In the genomic region with DNA sequence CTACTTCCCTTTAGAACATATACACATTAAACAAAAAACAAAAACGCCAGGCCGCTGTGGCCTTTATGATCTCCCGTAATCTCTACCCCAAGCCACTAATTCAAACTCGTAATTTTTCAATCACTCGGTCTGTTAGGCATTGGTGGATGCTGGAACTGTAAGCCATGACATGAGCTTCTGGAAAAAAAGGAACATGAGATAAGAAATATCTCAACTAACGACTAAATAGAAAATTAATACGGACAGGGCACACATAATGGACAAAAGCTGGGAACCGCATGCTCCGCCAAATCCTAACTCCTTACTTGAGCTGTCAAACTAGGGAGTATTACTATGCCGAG, we compare ENCODE assay signal across 8 mouse cellular contexts. TPM values are rescaled to one million over a fixed set of nuclear protein-coding genes. Genes with fewer than 3 reads are reported as not detected.
DNase-seq lines count a peak whose midpoint lies in the region; ATAC-seq and TF ChIP-seq lines count a peak whose summit lies in the region.

No protein-coding gene starts in this region.

- no peaks in the 10 kb centered on the region for H3K36me3 ChIP-seq in heart, embryonic 14.5 days (ENCODE audit: control insufficient read depth, insufficient read depth, low read length)
- no peaks in the 10 kb centered on the region for H3K36me3 ChIP-seq in ES-Bruce4 (ENCODE audit: control insufficient read depth, insufficient read depth, low read length, poor library complexity, severe bottlenecking)
- H3K36me3 ChIP-seq in forebrain, embryonic 14.5 days (ENCODE audit: control insufficient read depth, insufficient read depth, low read length) = no peaks in the 10 kb centered on the region
- H3K36me3 ChIP-seq in liver, embryonic 15.5 days (replicated peaks) = no peaks in the 10 kb centered on the region

- intact Hi-C loops in heart, postnatal 36 days (cut with DNase I) = no loop called here
- intact Hi-C loops in left cerebral cortex, postnatal 25 days (cut with DNase I) = no loop called here
- intact Hi-C loops in gastrocnemius, postnatal 36 days (cut with DNase I) = no loop called here
- intact Hi-C loops in left cerebral cortex, postnatal 14 days (cut with DNase I) = no loop called here

- whole genome bisulfite sequencing in heart, embryonic 14.5 days = 43% methylated on average over 10 of the region's 10 CpGs
- 52% methylated on average over 10 of the region's 10 CpGs for WGBS in forebrain, embryonic 14.5 days
- WGBS in liver, embryonic 15.5 days (ENCODE audit: insufficient replicate concordance) = 34% methylated on average over 10 of the region's 10 CpGs

- H3K27me3 ChIP-seq in heart, embryonic 14.5 days (ENCODE audit: control insufficient read depth, insufficient read depth, low read length) = no peaks in the 10 kb centered on the region
- no peaks in the 10 kb centered on the region for H3K27me3 ChIP-seq in ES-Bruce4 (ENCODE audit: control insufficient read depth, insufficient read depth, low read length, poor library complexity, severe bottlenecking)
- H3K27me3 ChIP-seq in forebrain, embryonic 14.5 days (replicated peaks; ENCODE audit: control insufficient read depth, insufficient read depth, low read length) = no peaks in the 10 kb centered on the region
- H3K27me3 ChIP-seq in liver, embryonic 15.5 days = no peaks in the 10 kb centered on the region

- no peak for TF ChIP-seq POLR2A in ES-Bruce4 (IDR thresholded peaks at IDR 0.05; ENCODE audit: insufficient read depth, low read length)

- H3K4me2 ChIP-seq in heart, embryonic 14.5 days (ENCODE audit: low read length) = peak overlapping the region; percentile 53
- peak overlapping the region; percentile 37 for H3K4me2 ChIP-seq in forebrain, embryonic 14.5 days (ENCODE audit: low read length)
- peak overlapping the region; percentile 68 for H3K4me2 ChIP-seq in liver, embryonic 15.5 days

- peak overlapping the region in 1 of 2 experiments; percentile 86; a peak in 3 of 4 replicates for H3K27ac ChIP-seq in heart, embryonic 14.5 days (replicated peaks in 1 of 2; ENCODE audit: control insufficient read depth in 1 of 2, insufficient read depth in 1 of 2, low read depth in 2 of 2, low read length in 2 of 2)
- H3K27ac ChIP-seq in ES-Bruce4 (ENCODE audit: insufficient read depth, low read length) = no peak overlapping the region
- H3K27ac ChIP-seq in forebrain, embryonic 14.5 days (ENCODE audit: low read depth, low read length) = no peak overlapping the region
- peak overlapping the region; percentile 51; the same call in 1 of the 2 replicates for H3K27ac ChIP-seq in liver, embryonic 15.5 days (replicated peaks)

- peak overlapping the region; percentile 53 to 87 for H3K4me3 ChIP-seq in heart, embryonic 14.5 days (ENCODE audit: control insufficient read depth in 1 of 2, insufficient read depth in 1 of 2, low read depth in 1 of 2, low read length in 2 of 2)
- peak overlapping the region; percentile 58 for H3K4me3 ChIP-seq in ES-Bruce4 (ENCODE audit: low read depth, low read length)
- peak overlapping the region; percentile 52 for H3K4me3 ChIP-seq in forebrain, embryonic 14.5 days (ENCODE audit: low read depth, low read length)
- H3K4me3 ChIP-seq in liver, embryonic 15.5 days (replicated peaks) = peak overlapping the region; percentile 77

- H3K9me3 ChIP-seq in heart, embryonic 14.5 days (ENCODE audit: control insufficient read depth, low read length) = no peaks in the 10 kb centered on the region
- no peaks in the 10 kb centered on the region for H3K9me3 ChIP-seq in ES-Bruce4 (replicated peaks; ENCODE audit: control insufficient read depth, insufficient read depth, low read length, poor library complexity, severe bottlenecking)
- H3K9me3 ChIP-seq in forebrain, embryonic 14.5 days (replicated peaks; ENCODE audit: control insufficient read depth, low read length) = no peaks in the 10 kb centered on the region
- H3K9me3 ChIP-seq in liver, embryonic 15.5 days (replicated peaks) = no peaks in the 10 kb centered on the region

- ATAC-seq in heart, embryonic 14.5 days (ENCODE audit: insufficient number of reproducible peaks, insufficient read depth, low FRiP score, low read depth) = no peak
- no peak for ATAC-seq in forebrain, embryonic 14.5 days
- no peak for ATAC-seq in liver, embryonic 15.5 days (ENCODE audit: insufficient read depth)

- H3K9ac ChIP-seq in heart, embryonic 14.5 days (ENCODE audit: low read length) = peak overlapping the region; percentile 74
- H3K9ac ChIP-seq in ES-Bruce4 (ENCODE audit: low read depth, poor library complexity, severe bottlenecking) = 0 out of 2 replicates have a peak overlapping the region, but pooled peaks have one; percentile 37
- H3K9ac ChIP-seq in forebrain, embryonic 14.5 days (ENCODE audit: low read length) = peak overlapping the region; percentile 71
- H3K9ac ChIP-seq in liver, embryonic 15.5 days = peak overlapping the region; percentile 17; the same call in 1 of the 2 replicates

- peaks cover 0 to 4% of the 10 kb centered on the region in 2 experiments; a peak in 1 of 4 replicates for H3K4me1 ChIP-seq in heart, embryonic 14.5 days (ENCODE audit: control insufficient read depth in 2 of 2, insufficient read depth in 2 of 2, low read length in 2 of 2)
- no peaks in the 10 kb centered on the region for H3K4me1 ChIP-seq in ES-Bruce4 (ENCODE audit: control insufficient read depth, insufficient read depth, low read length)
- no peaks in the 10 kb centered on the region for H3K4me1 ChIP-seq in forebrain, embryonic 14.5 days (ENCODE audit: control insufficient read depth, insufficient read depth, low read length)
- peaks cover 18% of the 10 kb centered on the region; the same call in 1 of the 2 replicates for H3K4me1 ChIP-seq in liver, embryonic 15.5 days (replicated peaks)

- no peak for TF ChIP-seq EP300 in ES-Bruce4 (IDR thresholded peaks at IDR 0.05; ENCODE audit: insufficient read depth, low read depth, low read length)

- TF ChIP-seq CTCF in ES-Bruce4 (IDR thresholded peaks at IDR 0.05; ENCODE audit: low read depth, low read length) = no peak

- DNase-seq in heart, postnatal 36 days = no peak
- DNase-seq in forebrain, embryonic 14.5 days (ENCODE audit: low spot score) = no peak
- no peak for DNase-seq in left cerebral cortex, postnatal 25 days (ENCODE audit: low spot score in 2 of 2)
- no peak for DNase-seq in gastrocnemius, postnatal 36 days
- DNase-seq in left cerebral cortex, postnatal 14 days (ENCODE audit: low spot score in 2 of 2) = no peak

RNA-seq across cellular contexts. Expression of gene Thoc2, which starts 8.4 kb away (rescaled TPM):
- polyA plus RNA-seq in heart, embryonic 14.5 days (2014; fragmentation: Nextera tagmentation; extraction: Ambion mirVana) = 59.2 and 67.4 TPM in 2 replicates
- 10 to 100 TPM; 23.7 to 31.0 TPM for total RNA-seq in heart, postnatal 36 days (2021)
- polyA plus RNA-seq in ES-Bruce4 (2011; ENCODE audit: insufficient read depth, insufficient read length, low read depth, missing spikeins) = 116 and 128 TPM in 2 replicates
- polyA plus RNA-seq in forebrain, embryonic 14.5 days (2014; fragmentation: Nextera tagmentation; extraction: Ambion mirVana) = 93.3 and 114 TPM in 2 replicates
- polyA plus RNA-seq in liver, embryonic 15.5 days (2015; fragmentation: Nextera tagmentation; extraction: Ambion mirVana) = 24.7 and 26.2 TPM in 2 replicates
- total RNA-seq in left cerebral cortex, postnatal 25 days (2021) = 10 to 100 TPM; 45.1 to 46.1 TPM
- 10 to 100 TPM; 16.4 to 24.1 TPM for total RNA-seq in gastrocnemius, postnatal 36 days (2021)
- 10 to 100 TPM; 39.5 to 49.0 TPM for total RNA-seq in left cerebral cortex, postnatal 14 days (2021)

Comparison
In these comparisons a context has a peak if more than half of its experiments do, and no peak if none do; other contexts are left out.
1. H3K9ac ChIP-seq: peak in every context shown above with its lines; median percentile 74 in heart, embryonic 14.5 days; 71 in forebrain, embryonic 14.5 days; 37 in ES-Bruce4; 17 in liver, embryonic 15.5 days.